Mouse (Mus musculus) gonadal fat pad, adult 2 months (tissue): ENCODE measurements at regions not wholly inside any gene's neighbourhood (a gene's known extent, or its start where the extent isn't known, plus 50 kb on each side); places are given as distances from the start of the nearest gene placed in this dataset.

ENCODE experiments used
- DNase-seq: peaks from one replicate; pipeline ENCODE4 v3.0.0-alpha.2; 2012; ENCODE audit warnings: low read depth

DNA sequence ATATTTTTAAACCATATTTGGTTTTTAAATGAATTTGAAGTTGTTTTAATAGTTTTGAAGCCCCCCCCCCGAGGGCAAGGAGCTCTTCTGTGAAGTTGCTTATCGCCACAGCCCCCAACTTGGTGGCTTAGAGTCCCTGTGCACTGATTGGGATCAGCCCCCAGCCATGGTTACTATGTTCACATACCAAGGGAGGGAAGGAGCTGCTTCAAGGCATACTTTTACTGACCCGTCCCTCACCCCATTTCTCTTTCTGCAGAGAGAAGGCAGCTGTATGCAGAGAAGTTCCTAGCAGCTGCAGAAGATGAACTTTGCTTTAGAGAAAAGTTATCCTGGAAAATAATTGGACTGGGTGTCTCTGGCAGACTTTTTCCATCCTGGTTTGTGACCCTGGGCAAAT, 179.9 kb upstream of the Il12b start:
- DNase-seq, result no peak

DNA sequence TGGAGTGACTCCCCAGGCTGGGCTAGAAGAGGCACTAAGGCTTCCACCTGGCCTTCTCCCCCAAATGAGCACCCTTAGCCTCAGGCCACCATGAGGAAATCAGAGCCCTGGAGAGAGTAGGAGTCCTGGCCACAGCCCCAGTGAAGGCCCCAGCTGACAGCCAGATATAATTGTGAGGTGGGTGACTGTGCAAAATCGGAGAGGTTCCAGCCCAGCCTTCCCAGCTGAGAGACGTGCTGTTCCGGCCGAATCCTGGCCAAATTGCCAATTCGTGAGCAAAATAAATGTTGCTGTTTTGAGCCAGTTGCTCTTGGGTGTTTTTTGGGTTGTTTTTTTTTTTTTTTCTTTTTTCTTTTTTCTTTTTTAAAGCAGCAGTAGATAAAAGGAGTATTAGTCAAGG, 169.9 kb upstream of the Il12b start:
- no peak for DNase-seq

DNA sequence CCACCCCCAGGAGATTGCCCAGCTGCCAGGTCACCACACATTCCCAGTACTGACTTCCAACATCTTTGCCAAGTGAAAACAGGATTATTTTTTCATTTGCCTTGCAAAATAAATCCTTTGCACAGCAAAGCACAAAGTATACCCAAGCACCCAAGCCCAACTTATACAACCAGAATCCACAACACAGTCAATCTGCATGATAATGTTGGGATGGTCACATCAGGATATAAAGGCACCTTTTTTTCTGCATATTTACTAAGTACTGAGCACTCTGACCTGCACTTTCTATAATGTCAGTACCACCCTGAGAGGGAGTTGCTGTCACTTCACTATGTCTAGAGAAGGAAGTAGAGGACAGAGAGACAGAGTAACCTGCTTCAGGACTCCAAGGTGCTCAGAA, 164.4 kb upstream of the Il12b start:
- DNase-seq, result no peak

GRCm38 (mm10) chr11:44238051-44238450, 161.8 kb upstream of the Il12b start:
- no peak for DNase-seq

DNA sequence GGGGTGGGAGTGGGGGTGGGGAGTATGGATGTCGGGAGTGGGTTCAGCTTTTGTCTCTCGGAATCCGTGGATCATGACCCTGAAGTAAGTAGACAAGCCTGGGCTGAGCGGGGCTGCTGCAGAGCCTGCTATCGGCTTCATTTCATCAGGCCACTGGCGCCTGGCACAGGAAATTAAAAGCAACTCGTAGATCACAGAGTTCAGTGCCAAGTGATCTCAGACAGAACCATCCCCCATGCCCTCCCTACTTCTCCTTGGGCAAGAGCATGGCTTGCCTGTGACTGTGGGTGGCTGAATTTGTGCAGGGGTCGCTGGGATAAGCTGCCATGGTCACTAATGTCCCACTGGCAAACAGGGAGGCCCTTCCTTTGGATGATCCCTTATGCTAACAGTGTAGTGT, 161.3 kb upstream of the Il12b start:
- no peak for DNase-seq

DNA sequence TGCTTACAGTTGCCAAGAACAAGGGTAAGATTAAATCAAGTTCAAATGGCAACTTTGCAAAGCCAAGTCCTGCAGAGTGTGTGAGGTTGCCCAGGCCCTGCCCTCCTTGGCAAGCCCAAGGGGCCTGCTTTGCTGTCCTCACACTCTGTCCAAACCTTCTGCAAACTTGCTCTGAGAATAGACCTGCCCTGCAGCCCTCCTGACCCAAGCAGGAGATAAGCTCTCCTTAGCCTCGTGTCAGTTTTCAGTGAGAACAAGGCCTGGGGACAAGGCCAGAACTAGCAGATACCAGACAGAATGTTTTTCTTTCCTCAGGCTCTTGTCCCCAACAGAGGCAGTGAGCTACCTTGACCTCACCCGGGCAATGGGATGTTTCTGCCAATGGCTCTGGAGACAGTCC, 156.7 kb upstream of the Il12b start:
- no peak for DNase-seq

DNA sequence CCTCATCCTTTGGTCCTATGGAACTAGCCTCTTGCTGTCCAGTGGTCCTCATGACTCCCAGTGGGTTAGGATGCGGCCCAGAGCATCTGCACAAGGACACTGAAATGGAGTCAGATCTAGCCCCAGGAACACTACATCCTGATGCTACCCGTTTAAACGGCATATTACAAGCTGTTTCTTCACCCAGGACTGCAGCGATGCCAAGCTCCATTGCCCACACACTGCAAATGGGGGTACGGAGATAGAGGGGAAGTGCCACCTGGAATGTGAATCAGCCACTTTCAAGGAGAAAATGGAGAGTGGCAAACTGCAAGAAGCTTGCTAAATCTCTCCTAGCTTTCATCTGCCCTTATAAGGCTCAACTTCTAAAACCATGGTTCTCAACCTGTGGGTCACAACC, 148.0 kb upstream of the Il12b start:
- DNase-seq, result no peak

- no peak for DNase-seq
These were observed 139.3 kb upstream of the Il12b start for GRCm38 (mm10) chr11:44260376-44261111.

GRCm38 (mm10) chr11:44261657-44262056, 138.2 kb upstream of the Il12b start:
- no peak for DNase-seq

- DNase-seq, result no peak
These were observed 137.3 kb upstream of the Il12b start for GRCm38 (mm10) chr11:44262571-44262970.

DNA sequence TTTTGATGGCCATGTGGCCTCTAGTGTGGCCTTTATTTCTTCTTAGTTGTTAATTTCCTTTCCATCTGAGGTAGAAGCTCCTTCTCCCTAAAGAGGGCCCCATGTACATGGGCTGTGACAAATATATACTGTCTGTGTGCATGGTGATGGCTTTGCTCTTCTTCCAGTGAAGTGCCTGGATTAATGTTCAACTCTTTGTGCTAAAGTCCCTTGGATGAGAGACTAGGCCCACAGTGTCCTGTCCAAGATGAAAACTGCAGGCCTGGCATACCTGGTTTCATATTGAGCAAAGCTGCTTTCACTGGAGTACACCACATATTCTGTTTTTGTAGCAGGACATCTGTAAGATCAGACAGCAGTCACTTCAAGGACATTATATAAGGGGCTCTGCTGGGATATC, 127.6 kb upstream of the Il12b start:
- DNase-seq, result no peak

DNA sequence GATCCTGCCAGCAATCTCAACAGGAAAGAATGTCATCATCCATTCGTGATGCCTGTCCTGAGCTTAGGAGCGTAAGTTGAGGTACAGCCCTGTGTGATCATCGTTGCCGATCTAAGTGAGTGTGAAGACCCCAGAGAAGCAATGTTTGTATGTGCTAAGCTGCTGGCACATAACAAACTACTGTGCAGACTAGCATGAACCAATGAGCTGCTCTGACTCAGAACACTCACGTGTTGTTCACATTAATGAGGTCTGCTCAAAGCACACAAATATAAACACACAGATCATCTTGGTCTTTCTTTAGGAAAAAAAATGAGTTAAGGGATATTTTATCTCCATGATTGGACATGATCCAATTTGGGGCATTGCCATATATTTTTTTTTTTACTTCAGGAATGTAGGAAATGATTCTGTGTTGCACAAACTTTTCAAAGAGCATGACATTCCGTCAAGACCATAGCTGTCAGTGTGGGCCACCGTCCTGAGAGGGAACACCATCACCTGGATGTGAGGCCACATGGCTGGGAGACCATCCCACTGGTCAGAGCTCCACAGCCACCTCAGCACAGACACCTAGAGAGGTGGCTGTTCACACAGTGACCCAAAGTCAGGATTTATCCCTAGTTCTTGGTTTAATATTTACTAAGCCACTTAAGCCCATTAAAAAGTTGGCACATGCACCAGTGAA, 121.2 kb upstream of the Il12b start:
- DNase-seq, result no peak

- no peak for DNase-seq
These were observed 113.9 kb upstream of the Il12b start for GRCm38 (mm10) chr11:44285961-44286360.

DNA sequence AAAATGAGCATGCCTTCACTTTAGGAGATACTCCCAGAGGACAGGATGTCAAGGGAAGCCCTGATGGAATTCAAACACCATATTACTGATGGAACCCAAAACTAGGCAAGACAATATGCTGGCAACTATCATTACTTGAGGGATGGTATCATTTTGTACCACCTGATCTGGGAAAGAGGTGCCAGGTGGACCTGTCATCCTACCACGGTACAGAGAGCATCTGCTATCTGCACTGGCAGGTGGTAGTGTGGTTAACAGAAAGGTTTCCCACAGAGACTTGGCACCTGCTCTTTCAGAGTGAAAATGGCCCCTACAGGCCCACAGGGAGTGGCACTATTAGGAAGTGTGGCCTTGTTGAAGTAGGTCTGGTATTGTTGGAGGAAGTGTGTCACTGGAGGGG, 111.0 kb upstream of the Il12b start:
- no peak for DNase-seq

GRCm38 (mm10) chr11:44303786-44304185, 96.1 kb upstream of the Il12b start:
- DNase-seq, result no peak

DNA sequence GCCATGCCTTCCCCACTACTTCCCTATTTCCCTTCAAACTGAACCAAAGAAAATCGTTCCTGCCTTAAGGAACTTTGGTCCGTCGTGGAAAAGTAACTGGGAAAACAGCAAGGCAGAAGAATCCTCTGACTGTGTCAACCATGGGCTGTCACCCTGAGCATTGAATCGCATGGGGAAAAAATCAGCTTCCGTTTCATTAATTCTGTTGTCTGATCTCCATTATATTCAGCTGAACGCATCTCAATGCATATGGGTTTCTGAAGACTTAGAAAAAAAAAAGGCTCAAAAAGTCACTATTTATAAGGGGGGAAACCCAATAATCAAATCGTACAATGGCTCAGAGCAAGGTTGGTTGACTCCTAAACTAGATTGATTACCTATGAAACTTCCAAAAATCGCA, 83.8 kb upstream of the Il12b start:
- DNase-seq, result no peak

- DNase-seq, result no peak
These were observed 80.7 kb upstream of the Il12b start for GRCm38 (mm10) chr11:44319136-44319535.

DNA sequence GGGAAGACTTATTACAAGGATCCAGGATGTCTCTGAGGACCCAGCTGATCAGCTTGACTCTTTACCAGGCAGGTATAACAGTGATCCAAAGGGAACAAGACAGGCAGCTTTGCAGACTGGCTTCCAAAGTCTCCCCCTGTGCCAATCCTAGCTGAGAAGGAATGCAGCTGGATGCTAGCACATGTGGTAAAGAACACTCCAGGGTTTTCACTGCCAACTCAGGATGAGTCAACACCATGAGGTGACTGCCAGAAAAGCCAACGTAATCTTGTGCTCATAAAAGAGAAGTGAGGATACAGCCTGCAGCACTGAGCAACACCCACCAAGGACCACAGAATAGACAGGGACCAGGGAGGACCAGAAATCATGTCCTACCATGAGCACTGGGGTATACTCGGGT, 76.5 kb upstream of the Il12b start:
- DNase-seq, result no peak

GRCm38 (mm10) chr11:44325066-44325465, 74.8 kb upstream of the Il12b start:
- DNase-seq, result no peak

- DNase-seq, result no peak
These were observed 74.3 kb upstream of the Il12b start for GRCm38 (mm10) chr11:44325525-44325924.

- DNase-seq, result no peak
These were observed 70.4 kb upstream of the Il12b start for GRCm38 (mm10) chr11:44329503-44329902.

DNA sequence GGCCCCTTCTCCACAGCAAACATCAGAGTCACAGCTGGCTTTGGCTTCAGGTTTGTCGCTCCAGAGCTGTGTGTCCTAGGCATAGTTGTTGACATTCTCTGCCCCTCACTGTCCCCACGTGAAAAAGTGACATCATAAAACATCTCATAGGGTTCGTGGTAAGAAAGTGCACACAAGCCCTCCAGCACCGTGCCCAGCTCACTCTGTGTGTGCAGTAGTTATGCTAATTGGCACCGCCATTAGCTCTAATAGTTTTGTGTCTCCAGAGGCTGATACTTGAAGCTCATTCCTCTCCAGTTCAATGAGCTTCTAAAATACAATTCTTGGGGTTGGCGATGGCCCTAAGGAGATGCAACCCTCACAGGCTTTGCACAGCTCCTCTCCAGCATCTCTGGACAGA, 69.4 kb upstream of the Il12b start:
- no peak for DNase-seq

GRCm38 (mm10) chr11:44330851-44331773, 68.8 kb upstream of the Il12b start:
- no peak for DNase-seq
